Comparison of ENCODE assay signal across 8 mouse cellular contexts in the genomic region with DNA sequence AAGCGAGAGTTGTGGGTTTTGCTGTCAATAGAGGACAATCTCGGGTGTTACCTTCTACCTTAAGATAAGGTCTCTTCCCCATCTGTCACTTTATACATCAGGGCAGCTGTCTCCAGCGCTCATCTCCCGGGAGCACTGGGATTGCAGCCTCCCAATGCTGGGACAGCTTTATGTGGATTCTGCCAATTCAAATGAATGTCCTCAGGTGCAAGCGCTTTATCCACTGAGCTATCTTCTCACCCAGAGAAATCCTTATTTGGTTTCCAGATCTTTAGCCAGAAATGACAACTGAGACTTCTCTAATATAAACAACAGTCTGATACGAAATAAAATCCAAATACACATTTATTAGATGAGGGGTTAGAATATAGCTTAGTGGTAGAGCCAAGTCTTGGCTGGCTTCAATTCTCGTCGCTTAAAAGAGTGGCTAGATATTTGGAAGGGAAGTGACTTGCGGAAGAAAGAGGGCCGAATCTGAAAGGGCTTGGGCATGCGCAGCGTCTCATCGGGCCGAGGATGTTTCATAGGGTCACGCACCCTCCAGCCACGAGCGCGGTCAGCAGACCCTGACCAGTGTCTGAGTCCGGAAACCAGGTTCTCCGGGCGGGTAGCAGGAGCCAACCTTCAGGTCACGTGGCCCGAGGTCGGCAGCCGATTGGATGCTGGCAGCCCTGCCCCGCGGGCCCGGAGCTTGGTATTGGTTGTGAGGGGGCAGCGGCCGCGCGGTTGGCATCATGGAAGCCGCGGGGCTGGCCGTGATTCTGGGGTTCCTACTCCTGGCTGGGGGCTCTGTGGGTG. TPM values are rescaled to one million over a fixed set of nuclear protein-coding genes. Genes with fewer than 3 reads are reported as not detected.
A peak's percentile ranks its signal among the peaks of the same experiment; 100 is the strongest.
DNase-seq lines count a peak whose midpoint lies in the region; ATAC-seq lines count a peak whose summit lies in the region.

Naglu (plus strand) TSS at position 622 of the 798 bp plus-strand sequence.

- peak within 1 kb of the TSS; percentile 81 for H3K4me3 ChIP-seq in embryonic facial prominence, embryonic 11.5 days (ENCODE audit: low read depth, low read length)
- peak within 1 kb of the TSS; percentile 82 for H3K4me3 ChIP-seq in midbrain, embryonic 11.5 days (ENCODE audit: low read depth, low read length)

- intact Hi-C loops in left cerebral cortex, postnatal 4 days (cut with DNase I) = loop anchor here (5.0 kb wide), 1 partner anchor 87 kb away; no protein-coding TSS in a partner anchor

- no peaks in the 10 kb centered on the region for H3K4me1 ChIP-seq in embryonic facial prominence, embryonic 11.5 days (ENCODE audit: control insufficient read depth, insufficient read depth, low read length)
- H3K4me1 ChIP-seq in midbrain, embryonic 11.5 days (ENCODE audit: control insufficient read depth, insufficient read depth, low read length) = peaks cover 7% of the 10 kb centered on the region

- H3K27me3 ChIP-seq in embryonic facial prominence, embryonic 11.5 days (ENCODE audit: control insufficient read depth, insufficient read depth, low read length) = 0 out of 2 replicates have a peak, but pooled peaks cover 2% of the 10 kb centered on the region
- H3K27me3 ChIP-seq in midbrain, embryonic 11.5 days (ENCODE audit: control insufficient read depth, insufficient read depth, low read length) = peaks cover 2% of the 10 kb centered on the region; the same call in 1 of the 2 replicates

- no peaks in the 10 kb centered on the region for H3K36me3 ChIP-seq in embryonic facial prominence, embryonic 11.5 days (replicated peaks; ENCODE audit: control insufficient read depth, insufficient read depth, low read depth, low read length)
- H3K36me3 ChIP-seq in midbrain, embryonic 11.5 days (ENCODE audit: control insufficient read depth, insufficient read depth, low read length) = no peaks in the 10 kb centered on the region

- no peaks in the 10 kb centered on the region for H3K9me3 ChIP-seq in embryonic facial prominence, embryonic 11.5 days (replicated peaks; ENCODE audit: control insufficient read depth, low read length)
- H3K9me3 ChIP-seq in midbrain, embryonic 11.5 days (ENCODE audit: control insufficient read depth, low read length) = no peaks in the 10 kb centered on the region

- H3K9ac ChIP-seq in embryonic facial prominence, embryonic 11.5 days (replicated peaks; ENCODE audit: low read length) = peak within 1 kb of the TSS; percentile 81
- peak within 1 kb of the TSS; percentile 86 for H3K9ac ChIP-seq in midbrain, embryonic 11.5 days (ENCODE audit: low read length)

- WGBS in embryonic facial prominence, embryonic 11.5 days = 5% methylated on average over 35 of the region's 35 CpGs
- 4% methylated on average over 35 of the region's 35 CpGs for WGBS in midbrain, embryonic 11.5 days

- peak; percentile 98 for DNase-seq in adrenal gland, postnatal 25 days
- peak; percentile 93 for DNase-seq in embryonic facial prominence, embryonic 11.5 days (ENCODE audit: low spot score)
- peak; percentile 97 for DNase-seq in kidney, adult 11 months
- peak; percentile 97 for DNase-seq in left cerebral cortex, postnatal 4 days
- DNase-seq in midbrain, embryonic 11.5 days (ENCODE audit: low spot score, missing footprints) = peak; percentile 98
- DNase-seq in right cerebral cortex, postnatal 4 days = peak; percentile 95
- peak; percentile 91 for DNase-seq in yolk sac, embryonic 10.5 days (ENCODE audit: low spot score)

- peak; percentile 62; the same call in 1 of the 2 replicates for ATAC-seq in embryonic facial prominence, embryonic 11.5 days (replicated peaks; ENCODE audit: insufficient number of reproducible peaks, low FRiP score, low TSS enrichment, low read depth)
- ATAC-seq in granulocyte monocyte progenitor cell, adult 5-6 weeks (replicated peaks; ENCODE audit: poor library complexity, severe bottlenecking) = peak; percentile 85
- peak; percentile 92 for ATAC-seq in midbrain, embryonic 11.5 days (ENCODE audit: low FRiP score)

- no peak within 1 kb of the TSS for H3K27ac ChIP-seq in embryonic facial prominence, embryonic 11.5 days (replicated peaks; ENCODE audit: low read depth, low read length)
- no peak within 1 kb of the TSS for H3K27ac ChIP-seq in midbrain, embryonic 11.5 days (ENCODE audit: low read depth, low read length)

- peak within 1 kb of the TSS; percentile 98 for H3K4me2 ChIP-seq in embryonic facial prominence, embryonic 11.5 days (ENCODE audit: low read depth, low read length)
- peak within 1 kb of the TSS; percentile 99 for H3K4me2 ChIP-seq in midbrain, embryonic 11.5 days

RNA-seq across cellular contexts. Expression of gene Naglu, which starts in this region (rescaled TPM):
- total RNA-seq in adrenal gland, postnatal 25 days (2021) = 39.3 and 54.1 TPM in 2 replicates
- 3.5 and 5.9 TPM in 2 replicates for polyA plus RNA-seq in embryonic facial prominence, embryonic 11.5 days (2014; fragmentation: Nextera tagmentation; extraction: Ambion mirVana)
- 9.3 and 15.7 TPM in 2 replicates for total RNA-seq in granulocyte monocyte progenitor cell, adult 5-6 weeks (2014; fragmentation: Nextera tagmentation)
- total RNA-seq in granulocyte monocyte progenitor cell, adult 5-6 weeks (2017) = 12.7 and 13.7 TPM in 2 replicates
- 1 to 10 TPM; 8.3 to 9.6 TPM for total RNA-seq in left cerebral cortex, postnatal 4 days (2021)
- polyA plus RNA-seq in midbrain, embryonic 11.5 days (2014; fragmentation: Nextera tagmentation; extraction: Ambion mirVana) = 6.0 and 6.9 TPM in 2 replicates
